Mouse (Mus musculus): ENCODE results near the gene Gm44790. TPM values are rescaled to one million over a fixed set of nuclear protein-coding genes. Genes with fewer than 3 reads are reported as not detected.

Gm44790 gene
- polyA plus RNA-seq, 2 experiments, result 0.77 to 1.5 TPM

- Histone ChIP-seq H3K4me2 (replicated peaks; ENCODE audit: low read depth, low read length, severe bottlenecking) (no peak overlapping the region), H3K9me3 (ENCODE audit: control insufficient read depth, low read length) (no peaks in the 10 kb centered on the region), H3K4me1 (ENCODE audit: control insufficient read depth, insufficient read depth, low read length) (no peaks in the 10 kb centered on the region), H3K9ac (ENCODE audit: low read depth, low read length, severe bottlenecking) (no peak overlapping the region), H3K36me3 (ENCODE audit: control insufficient read depth, insufficient read depth, low read length) (peaks cover 45% of the 10 kb centered on the region), H3K27me3 (ENCODE audit: control insufficient read depth, insufficient read depth, low read length) (no peaks in the 10 kb centered on the region), H3K4me3 (replicated peaks; ENCODE audit: low read length) (no peak overlapping the region), H3K27ac (replicated peaks; ENCODE audit: low read depth, low read length) (no peak overlapping the region)
- TF ChIP-seq POLR2A (IDR thresholded peaks at IDR 0.05; ENCODE audit: borderline replicate concordance, extremely low read depth, insufficient read depth, insufficient read length), result no peak
- DNase-seq (ENCODE audit: low spot score) (no peak), ATAC-seq (ENCODE audit: low FRiP score, low read depth) (no peak)
- 83% methylated on average over 5 of the region's 5 CpGs for WGBS
Measured at GRCm38 (mm10) chr6:86385362-86386104, 40.9 kb upstream of the Gm44790 start.

GRCm38 (mm10) chr6:86387313-86387712, 39.1 kb upstream of the Gm44790 start:
- Histone ChIP-seq H3K4me2 (replicated peaks; ENCODE audit: low read depth, low read length, severe bottlenecking) (no peak overlapping the region), H3K4me3 (replicated peaks; ENCODE audit: low read length) (no peak overlapping the region), H3K9me3 (ENCODE audit: control insufficient read depth, low read length) (no peaks in the 10 kb centered on the region), H3K36me3 (ENCODE audit: control insufficient read depth, insufficient read depth, low read length) (peaks cover 63% of the 10 kb centered on the region), H3K4me1 (ENCODE audit: control insufficient read depth, insufficient read depth, low read length) (no peaks in the 10 kb centered on the region), H3K27me3 (ENCODE audit: control insufficient read depth, insufficient read depth, low read length) (no peaks in the 10 kb centered on the region), H3K9ac (ENCODE audit: low read depth, low read length, severe bottlenecking) (no peak overlapping the region), H3K27ac (replicated peaks; ENCODE audit: low read depth, low read length) (no peak overlapping the region)
- ATAC-seq (ENCODE audit: low FRiP score, low read depth) (no peak), DNase-seq (ENCODE audit: low spot score) (no peak)
- 84% methylated on average over 12 of the region's 12 CpGs for WGBS
- no peak for TF ChIP-seq POLR2A (IDR thresholded peaks at IDR 0.05; ENCODE audit: borderline replicate concordance, extremely low read depth, insufficient read depth, insufficient read length)

- Histone ChIP-seq H3K9me3 (ENCODE audit: control insufficient read depth, low read length) (no peaks in the 10 kb centered on the region), H3K9ac (ENCODE audit: low read depth, low read length, severe bottlenecking) (no peak overlapping the region), H3K27me3 (ENCODE audit: control insufficient read depth, insufficient read depth, low read length) (no peaks in the 10 kb centered on the region), H3K27ac (replicated peaks; ENCODE audit: low read depth, low read length) (no peak overlapping the region), H3K4me1 (ENCODE audit: control insufficient read depth, insufficient read depth, low read length) (no peaks in the 10 kb centered on the region), H3K4me3 (replicated peaks; ENCODE audit: low read length) (no peak overlapping the region), H3K4me2 (replicated peaks; ENCODE audit: low read depth, low read length, severe bottlenecking) (no peak overlapping the region), H3K36me3 (ENCODE audit: control insufficient read depth, insufficient read depth, low read length) (peaks cover 69% of the 10 kb centered on the region)
- ATAC-seq (ENCODE audit: low FRiP score, low read depth) (no peak), DNase-seq (ENCODE audit: low spot score) (no peak)
- WGBS, result 81% methylated on average over 18 of the region's 18 CpGs
- no peak for TF ChIP-seq POLR2A (IDR thresholded peaks at IDR 0.05; ENCODE audit: borderline replicate concordance, extremely low read depth, insufficient read depth, insufficient read length)
Measured at GRCm38 (mm10) chr6:86388461-86388860, 38.0 kb upstream of the Gm44790 start.

- H3K4me3 ChIP-seq (replicated peaks; ENCODE audit: low read length), result no peak overlapping the region
- no peak overlapping the region for H3K9ac ChIP-seq (ENCODE audit: low read depth, low read length, severe bottlenecking)
- H3K36me3 ChIP-seq (ENCODE audit: control insufficient read depth, insufficient read depth, low read length), result peaks cover 68% of the 10 kb centered on the region
- no peak for TF ChIP-seq POLR2A (IDR thresholded peaks at IDR 0.05; ENCODE audit: borderline replicate concordance, extremely low read depth, insufficient read depth, insufficient read length)
- no peak for ATAC-seq (ENCODE audit: low FRiP score, low read depth)
- WGBS, result 95% methylated on average over 5 of the region's 5 CpGs
- H3K4me1 ChIP-seq (ENCODE audit: control insufficient read depth, insufficient read depth, low read length), result peaks cover 14% of the 10 kb centered on the region; the same call in 1 of the 2 replicates
- no peak for DNase-seq (ENCODE audit: low spot score)
- H3K9me3 ChIP-seq (ENCODE audit: control insufficient read depth, low read length), result no peaks in the 10 kb centered on the region
- no peak overlapping the region for H3K4me2 ChIP-seq (replicated peaks; ENCODE audit: low read depth, low read length, severe bottlenecking)
- H3K27me3 ChIP-seq (ENCODE audit: control insufficient read depth, insufficient read depth, low read length), result no peaks in the 10 kb centered on the region
- no peak overlapping the region for H3K27ac ChIP-seq (replicated peaks; ENCODE audit: low read depth, low read length)
Measured at GRCm38 (mm10) chr6:86391326-86391725, 35.1 kb upstream of the Gm44790 start.

GRCm38 (mm10) chr6:86393187-86393586, 33.3 kb upstream of the Gm44790 start:
- TF ChIP-seq POLR2A (IDR thresholded peaks at IDR 0.05; ENCODE audit: borderline replicate concordance, extremely low read depth, insufficient read depth, insufficient read length), result no peak

More at GRCm38 (mm10) chr6:86393187-86393586, 33.3 kb upstream of the Gm44790 start:
- WGBS, result 100% methylated on average over 1 of the region's 1 CpGs
- Histone ChIP-seq H3K36me3 (ENCODE audit: control insufficient read depth, insufficient read depth, low read length) (peaks cover 56% of the 10 kb centered on the region), H3K4me2 (replicated peaks; ENCODE audit: low read depth, low read length, severe bottlenecking) (no peak overlapping the region), H3K4me1 (ENCODE audit: control insufficient read depth, insufficient read depth, low read length) (peaks cover 18% of the 10 kb centered on the region), H3K27me3 (ENCODE audit: control insufficient read depth, insufficient read depth, low read length) (no peaks in the 10 kb centered on the region), H3K27ac (replicated peaks; ENCODE audit: low read depth, low read length) (no peak overlapping the region), H3K9me3 (ENCODE audit: control insufficient read depth, low read length) (no peaks in the 10 kb centered on the region), H3K9ac (ENCODE audit: low read depth, low read length, severe bottlenecking) (no peak overlapping the region), H3K4me3 (replicated peaks; ENCODE audit: low read length) (no peak overlapping the region)
- ATAC-seq (ENCODE audit: low FRiP score, low read depth) (no peak), DNase-seq (ENCODE audit: low spot score) (no peak)
